Mouse (Mus musculus): ENCODE measurements around the gene Rara. TPM values are rescaled to one million over a fixed set of nuclear protein-coding genes. Genes with fewer than 3 reads are reported as not detected.

Rara gene
- total RNA-seq, 2 experiments from 2014 or later = 18.5 to 18.7 TPM

GRCm38 (mm10) chr11:98938701-98939083 is 11.1 kb downstream of the Rara start:
- no peak for DNase-seq

- no peak for DNase-seq
These were observed 11.7 kb downstream of the Rara start for GRCm38 (mm10) chr11:98939084-98939952.

- DNase-seq = peak in 1 of 2 experiments; percentile 64
These were observed 12.5 kb downstream of the Rara start for GRCm38 (mm10) chr11:98939953-98940641.

GRCm38 (mm10) chr11:98940776-98941175 is 13.2 kb downstream of the Rara start:
- no peak for DNase-seq

DNA sequence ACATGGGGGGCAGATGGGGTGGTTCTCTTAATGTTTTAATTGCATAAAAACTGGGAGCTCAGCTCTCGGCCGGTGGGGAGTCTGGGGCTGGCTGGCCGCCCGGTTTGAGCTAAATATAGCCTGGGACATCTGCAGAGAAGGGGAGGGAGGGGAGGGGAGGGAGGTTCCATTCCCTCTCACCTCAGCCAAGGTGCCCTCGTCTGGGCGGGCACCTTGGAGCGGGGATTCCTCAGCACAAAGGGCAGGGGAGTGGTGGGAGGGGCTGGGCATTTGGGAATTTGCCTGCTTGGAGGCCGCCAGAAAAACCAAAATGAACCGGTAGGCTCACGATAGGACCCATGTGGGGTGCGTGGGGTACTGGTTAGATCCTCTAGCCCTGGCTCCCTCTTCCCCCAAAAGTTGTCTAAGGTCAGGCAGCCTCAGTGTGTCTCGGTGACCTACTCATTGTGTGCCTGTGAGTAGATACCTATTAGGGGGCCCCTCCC is 13.8 kb downstream of the Rara start:
- DNase-seq = peak in 1 of 2 experiments; percentile 58

DNA sequence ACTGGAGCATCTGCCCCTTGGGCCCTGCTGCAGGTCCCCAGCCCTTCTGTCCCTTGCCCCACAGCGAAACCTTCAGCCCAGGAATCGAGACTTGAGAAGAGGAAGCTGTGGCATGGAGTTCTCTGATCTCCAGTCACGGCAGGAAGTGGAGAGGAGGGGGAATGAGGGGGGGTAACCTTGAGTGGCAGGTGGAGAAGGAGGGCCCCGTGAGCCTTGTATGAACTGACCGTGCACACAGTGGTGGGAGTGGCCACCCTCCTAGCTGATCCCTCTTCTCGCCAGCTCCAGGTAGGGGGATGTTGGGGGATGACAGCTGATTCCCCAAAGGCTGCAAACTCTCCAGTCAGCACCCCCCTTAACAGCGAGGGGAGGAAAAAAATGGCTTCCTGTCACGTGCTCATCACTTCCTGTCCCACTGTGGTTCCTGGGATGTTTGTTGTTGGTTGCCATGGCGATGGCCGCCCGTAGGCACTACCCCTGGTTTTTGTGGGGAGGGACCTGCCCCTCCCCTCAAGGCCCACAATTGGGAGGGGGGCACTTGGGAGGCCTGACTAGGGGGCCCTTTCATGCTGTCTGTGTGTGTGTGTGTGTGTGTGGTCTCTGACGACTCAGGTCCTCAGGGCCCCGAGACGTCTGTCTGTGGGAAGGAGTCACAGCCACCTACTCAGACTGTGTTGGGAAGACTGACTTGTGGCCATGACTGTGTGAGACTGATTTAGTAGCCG is 14.4 kb downstream of the Rara start:
- no peak for DNase-seq

GRCm38 (mm10) chr11:98942555-98942922 is 14.9 kb downstream of the Rara start:
- DNase-seq = no peak

- DNase-seq = no peak
These were observed 15.5 kb downstream of the Rara start for GRCm38 (mm10) chr11:98942923-98943641.

DNA sequence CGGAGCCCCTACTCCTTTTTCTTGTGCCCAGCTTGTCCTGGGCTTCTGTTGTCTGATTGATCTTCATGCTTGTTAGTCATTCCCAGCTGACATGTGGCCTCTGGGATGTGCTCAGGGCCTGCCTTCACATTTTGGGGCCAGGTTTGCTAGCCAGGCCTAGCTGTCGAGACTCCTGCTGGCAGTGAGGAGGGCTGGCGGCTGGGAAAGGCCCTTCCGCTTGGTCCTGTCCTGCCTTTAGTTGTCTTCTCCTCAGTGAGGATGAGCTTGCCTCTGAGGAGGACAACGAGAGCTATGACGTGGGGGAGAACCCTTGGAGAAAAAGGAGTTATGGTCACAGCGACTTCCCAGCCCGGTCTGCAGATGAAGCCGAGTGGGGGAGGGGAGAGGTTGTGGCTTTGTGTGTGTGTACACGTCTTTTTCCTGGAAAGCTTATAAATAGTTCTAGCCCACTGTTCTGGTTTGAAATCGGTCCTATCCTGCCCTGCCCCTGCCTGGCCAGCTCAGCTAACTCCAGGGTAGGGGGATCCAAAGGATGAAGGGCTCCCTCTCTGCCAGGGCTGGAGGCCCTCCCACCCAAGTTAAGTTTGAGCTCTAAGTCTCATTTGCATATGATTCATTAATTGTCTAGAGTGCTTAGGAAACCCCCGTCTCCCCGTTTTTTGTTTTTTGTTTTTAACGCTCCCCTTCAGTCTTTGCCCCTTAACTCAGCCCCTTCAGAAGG is 16.3 kb downstream of the Rara start:
- no peak for DNase-seq

GRCm38 (mm10) chr11:98944897-98945604 is 17.4 kb downstream of the Rara start:
- DNase-seq = no peak

DNA sequence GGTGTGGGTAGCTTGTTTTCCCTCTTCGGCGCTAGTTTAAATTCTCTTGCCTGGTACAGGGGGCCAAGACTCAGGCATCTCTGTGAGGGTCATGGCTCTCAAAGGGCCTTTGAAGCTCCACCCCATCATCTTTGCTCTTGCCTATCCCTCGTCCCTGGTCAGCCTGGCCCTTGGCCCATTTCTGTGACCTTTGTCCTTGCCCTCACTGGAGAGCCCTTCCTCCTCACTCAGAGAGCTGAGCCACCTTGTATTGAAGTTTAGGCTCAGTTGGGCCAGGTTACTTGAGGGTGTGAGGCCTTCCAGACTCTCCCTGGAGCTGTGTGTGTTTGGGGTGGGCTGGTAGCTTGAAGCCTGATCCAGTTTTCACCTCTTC is 18.0 kb downstream of the Rara start:
- no peak for DNase-seq

GRCm38 (mm10) chr11:98947969-98948569 is 20.5 kb downstream of the Rara start:
- no peak for DNase-seq

- DNase-seq = no peak
These were observed 21.8 kb downstream of the Rara start for GRCm38 (mm10) chr11:98949242-98949957.

GRCm38 (mm10) chr11:98949958-98950460 is 22.4 kb downstream of the Rara start:
- DNase-seq = no peak

DNA sequence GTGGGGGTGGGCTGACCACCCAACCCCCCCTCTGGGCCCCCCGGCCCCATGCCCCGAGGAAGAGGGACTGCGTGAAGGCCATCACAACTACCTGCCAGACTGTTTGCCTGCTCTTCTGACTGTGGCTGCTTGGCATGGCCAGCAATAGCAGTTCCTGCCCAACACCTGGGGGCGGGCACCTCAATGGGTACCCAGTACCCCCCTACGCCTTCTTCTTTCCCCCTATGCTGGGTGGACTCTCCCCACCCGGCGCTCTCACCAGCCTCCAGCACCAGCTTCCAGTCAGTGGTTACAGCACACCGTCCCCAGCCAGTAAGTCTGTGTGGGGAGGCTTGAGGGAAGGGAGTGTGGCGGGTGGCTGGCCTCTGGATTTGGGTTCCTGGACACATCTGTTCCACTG is 22.9 kb downstream of the Rara start:
- DNase-seq = no peak

GRCm38 (mm10) chr11:98951026-98951906 is 23.6 kb downstream of the Rara start:
- peak in 1 of 2 experiments; percentile 60 for DNase-seq

GRCm38 (mm10) chr11:98952111-98952510 is 24.5 kb downstream of the Rara start:
- DNase-seq = no peak

- DNase-seq = no peak
These were observed 25.1 kb downstream of the Rara start for GRCm38 (mm10) chr11:98952736-98953135.

- DNase-seq = no peak
These were observed 25.7 kb downstream of the Rara start for GRCm38 (mm10) chr11:98953361-98953760.

Data from layer of hippocampus, postnatal 36 days (tissue).